Mouse (Mus musculus) brain, embryonic 14.5 days (tissue): ENCODE results near the gene 1600014C23Rik. TPM values are rescaled to one million over a fixed set of nuclear protein-coding genes. Genes with fewer than 3 reads are reported as not detected.

ENCODE experiments used
- DNase-seq: peaks from one replicate; pipeline ENCODE4 v3.0.0-alpha.2; 2011; ENCODE audit warnings: low read depth
- CTCF ChIP-seq: fragments of 200-500 bp; IDR thresholded peaks from 2 replicates; pipeline ENCODE4 v1.5.1; 2012; ENCODE audit warnings: inconsistent platforms, mild to moderate bottlenecking, moderate library complexity, borderline replicate concordance; ENCODE audit not compliant: insufficient read depth, insufficient read length; ENCODE audit errors: extremely low read depth
- POLR2A ChIP-seq: fragments of 200-500 bp; IDR thresholded peaks from 2 replicates; pipeline ENCODE4 v1.6.1; 2012; ENCODE audit warnings: mild to moderate bottlenecking, inconsistent platforms, borderline replicate concordance; ENCODE audit not compliant: poor library complexity, insufficient read depth, insufficient read length, severe bottlenecking; ENCODE audit errors: extremely low read depth
- polyA plus RNA-seq: library from polyadenylated mRNA; depleted of rRNA; stranded (reverse); fragments of >200 nt; gene quantifications from 2 replicates; pipeline ENCODE4 v1.2.3, GENCODE M21; 2012

Gene 1600014C23Rik
- polyA plus RNA-seq, 1 experiment = 0.21 TPM

- peak; percentile 48 for DNase-seq
- TF ChIP-seq POLR2A (no peak), CTCF (peak; percentile 61)
These were observed 14.5 kb upstream of the 1600014C23Rik start for GRCm38 (mm10) chr17:45747858-45748785.

GRCm38 (mm10) chr17:45747293-45747692, 13.6 kb upstream of the 1600014C23Rik start:
- no peak for DNase-seq
- no peak for TF ChIP-seq CTCF
- no peak for TF ChIP-seq POLR2A

- TF ChIP-seq CTCF (no peak), POLR2A (no peak)
- DNase-seq = no peak
These were observed 13.1 kb upstream of the 1600014C23Rik start for GRCm38 (mm10) chr17:45746755-45747154.

- DNase-seq = no peak
- no peak for TF ChIP-seq CTCF
These were observed 12.0 kb upstream of the 1600014C23Rik start for GRCm38 (mm10) chr17:45745629-45746028.

- TF ChIP-seq CTCF (no peak), POLR2A (no peak)
- no peak for DNase-seq
These were observed 8.9 kb upstream of the 1600014C23Rik start for GRCm38 (mm10) chr17:45742371-45743147.

- no peak for DNase-seq
- TF ChIP-seq CTCF = no peak
- TF ChIP-seq POLR2A = no peak
These were observed 3.5 kb upstream of the 1600014C23Rik start for GRCm38 (mm10) chr17:45737078-45737601.

- TF ChIP-seq POLR2A (peak; percentile 94), CTCF (no peak)
- peak; percentile 98 for DNase-seq
These were observed 2.9 kb upstream of the 1600014C23Rik start for GRCm38 (mm10) chr17:45736311-45737077.

- TF ChIP-seq CTCF (peak; percentile 93), POLR2A (no peak)
- peak; percentile 93 for DNase-seq
These were observed 2.0 kb upstream of the 1600014C23Rik start for GRCm38 (mm10) chr17:45735382-45736310.

- no peak for DNase-seq
- TF ChIP-seq CTCF = no peak
- no peak for TF ChIP-seq POLR2A
These were observed 1.2 kb upstream of the 1600014C23Rik start for GRCm38 (mm10) chr17:45734881-45735280.

GRCm38 (mm10) chr17:45734333-45734732, 689 bp upstream of the 1600014C23Rik start:
- DNase-seq = peak; percentile 70

More at GRCm38 (mm10) chr17:45734333-45734732, 689 bp upstream of the 1600014C23Rik start:
- TF ChIP-seq POLR2A (no peak), CTCF (no peak)
